Mouse (Mus musculus): Measurements from ENCODE around the gene Hcn3. TPM values are rescaled to one million over a fixed set of nuclear protein-coding genes. Genes with fewer than 3 reads are reported as not detected.

Hcn3 gene
- polyA plus RNA-seq, 1 experiment, result 4.7 TPM

DNA sequence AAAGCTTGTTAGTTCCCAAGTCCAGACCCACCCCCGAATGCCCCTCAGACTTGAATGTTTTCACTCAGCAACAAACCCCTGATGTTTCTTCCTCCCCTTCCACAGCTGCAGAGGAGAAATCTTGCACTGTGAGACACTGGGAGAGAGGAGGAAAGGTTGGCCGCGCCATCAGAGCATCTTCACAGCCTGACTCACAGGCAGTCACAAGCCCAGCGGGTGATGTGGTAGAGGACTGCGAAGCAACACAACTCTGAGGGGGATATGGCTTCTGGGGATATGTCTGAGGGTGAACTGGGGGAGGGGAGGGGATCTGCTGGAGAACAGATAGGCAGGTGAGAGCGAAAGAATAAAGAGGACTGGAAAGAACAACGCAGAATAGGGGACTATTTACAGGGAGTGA is 1.3 kb downstream of the Hcn3 start:
- no peak for TF ChIP-seq POLR2A (IDR thresholded peaks at IDR 0.05; ENCODE audit: insufficient read depth, low read length)
- TF ChIP-seq EP300 (IDR thresholded peaks at IDR 0.05; ENCODE audit: insufficient read depth, low read depth, low read length), result no peak
- TF ChIP-seq CTCF (IDR thresholded peaks at IDR 0.05; ENCODE audit: low read depth, low read length), result no peak
- H3K9ac ChIP-seq (ENCODE audit: low read depth, poor library complexity, severe bottlenecking), result no peak overlapping the region
- H3K4me3 ChIP-seq (ENCODE audit: low read depth, low read length), result no peak overlapping the region
- no peaks in the 10 kb centered on the region for H3K27me3 ChIP-seq (ENCODE audit: control insufficient read depth, insufficient read depth, low read length, poor library complexity, severe bottlenecking)
- peaks cover 2% of the 10 kb centered on the region for H3K4me1 ChIP-seq (ENCODE audit: control insufficient read depth, insufficient read depth, low read length)
- H3K36me3 ChIP-seq (ENCODE audit: control insufficient read depth, insufficient read depth, low read length, poor library complexity, severe bottlenecking), result no peaks in the 10 kb centered on the region
- H3K9me3 ChIP-seq (replicated peaks; ENCODE audit: control insufficient read depth, insufficient read depth, low read length, poor library complexity, severe bottlenecking), result no peaks in the 10 kb centered on the region
- H3K27ac ChIP-seq (ENCODE audit: insufficient read depth, low read length), result no peak overlapping the region

DNA sequence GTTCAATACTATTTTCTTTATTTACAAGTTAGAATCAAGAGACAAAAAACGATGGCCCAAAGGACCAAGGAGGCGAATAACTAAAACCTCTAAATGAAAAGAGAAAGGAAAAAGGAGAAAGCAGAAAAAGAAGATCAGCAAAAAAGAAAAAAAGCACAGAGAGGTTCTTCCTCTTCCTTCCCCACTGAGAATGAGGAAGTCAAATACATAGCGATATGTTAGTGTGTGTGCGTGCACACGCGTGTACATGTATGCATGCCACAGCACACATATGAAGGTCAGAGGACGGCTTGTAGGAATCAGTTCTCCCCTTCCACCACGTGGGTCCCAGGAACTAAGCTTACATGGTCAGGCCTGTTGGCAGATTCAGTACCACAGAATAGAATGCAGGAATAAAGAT is 3.0 kb downstream of the Hcn3 start:
- peaks cover 4% of the 10 kb centered on the region for H3K4me1 ChIP-seq (ENCODE audit: control insufficient read depth, insufficient read depth, low read length)
- H3K9me3 ChIP-seq (replicated peaks; ENCODE audit: control insufficient read depth, insufficient read depth, low read length, poor library complexity, severe bottlenecking), result no peaks in the 10 kb centered on the region
- TF ChIP-seq EP300 (IDR thresholded peaks at IDR 0.05; ENCODE audit: insufficient read depth, low read depth, low read length) (no peak), POLR2A (IDR thresholded peaks at IDR 0.05; ENCODE audit: insufficient read depth, low read length) (no peak), CTCF (IDR thresholded peaks at IDR 0.05; ENCODE audit: low read depth, low read length) (no peak)
- no peaks in the 10 kb centered on the region for H3K36me3 ChIP-seq (ENCODE audit: control insufficient read depth, insufficient read depth, low read length, poor library complexity, severe bottlenecking)
- H3K4me3 ChIP-seq (ENCODE audit: low read depth, low read length), result no peak overlapping the region
- H3K27ac ChIP-seq (ENCODE audit: insufficient read depth, low read length), result no peak overlapping the region
- H3K27me3 ChIP-seq (ENCODE audit: control insufficient read depth, insufficient read depth, low read length, poor library complexity, severe bottlenecking), result no peaks in the 10 kb centered on the region
- H3K9ac ChIP-seq (ENCODE audit: low read depth, poor library complexity, severe bottlenecking), result no peak overlapping the region

- Histone ChIP-seq H3K27ac (ENCODE audit: insufficient read depth, low read length) (no peak overlapping the region), H3K27me3 (ENCODE audit: control insufficient read depth, insufficient read depth, low read length, poor library complexity, severe bottlenecking) (no peaks in the 10 kb centered on the region), H3K4me3 (ENCODE audit: low read depth, low read length) (no peak overlapping the region; the same call in 1 of the 2 replicates), H3K9ac (ENCODE audit: low read depth, poor library complexity, severe bottlenecking) (no peak overlapping the region), H3K4me1 (ENCODE audit: control insufficient read depth, insufficient read depth, low read length) (peaks cover 3% of the 10 kb centered on the region), H3K36me3 (ENCODE audit: control insufficient read depth, insufficient read depth, low read length, poor library complexity, severe bottlenecking) (no peaks in the 10 kb centered on the region), H3K9me3 (replicated peaks; ENCODE audit: control insufficient read depth, insufficient read depth, low read length, poor library complexity, severe bottlenecking) (no peaks in the 10 kb centered on the region)
- TF ChIP-seq EP300 (IDR thresholded peaks at IDR 0.05; ENCODE audit: insufficient read depth, low read depth, low read length) (no peak), POLR2A (IDR thresholded peaks at IDR 0.05; ENCODE audit: insufficient read depth, low read length) (no peak), CTCF (IDR thresholded peaks at IDR 0.05; ENCODE audit: low read depth, low read length) (no peak)
Observed at GRCm38 (mm10) chr3:89152084-89152835, 7.7 kb downstream of the Hcn3 start.

DNA sequence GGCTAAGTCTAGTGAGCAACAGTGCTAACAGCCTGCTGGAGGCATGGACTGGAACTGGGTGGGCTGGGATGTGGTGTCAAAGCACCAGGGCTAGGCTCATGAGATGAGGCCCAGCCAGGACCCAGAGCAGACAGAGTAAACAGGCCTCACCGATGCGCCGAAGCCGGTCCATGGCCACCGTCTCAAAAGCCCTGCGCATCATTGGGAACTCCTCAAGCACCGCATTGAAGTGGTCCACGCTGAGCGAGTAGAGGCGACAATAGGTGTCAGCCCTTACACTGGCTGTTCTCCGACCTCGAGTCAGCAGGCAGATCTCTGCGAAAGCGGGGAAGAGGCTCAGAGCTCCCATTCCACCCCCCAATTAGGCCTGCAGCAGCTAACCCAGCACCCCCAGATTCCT is 11.4 kb downstream of the Hcn3 start:
- Histone ChIP-seq H3K9ac (ENCODE audit: low read depth, poor library complexity, severe bottlenecking) (peak overlapping the region; percentile 34; the same call in 1 of the 2 replicates), H3K27me3 (ENCODE audit: control insufficient read depth, insufficient read depth, low read length, poor library complexity, severe bottlenecking) (no peaks in the 10 kb centered on the region), H3K36me3 (ENCODE audit: control insufficient read depth, insufficient read depth, low read length, poor library complexity, severe bottlenecking) (no peaks in the 10 kb centered on the region), H3K9me3 (replicated peaks; ENCODE audit: control insufficient read depth, insufficient read depth, low read length, poor library complexity, severe bottlenecking) (no peaks in the 10 kb centered on the region), H3K4me1 (ENCODE audit: control insufficient read depth, insufficient read depth, low read length) (peaks cover 3% of the 10 kb centered on the region), H3K4me3 (ENCODE audit: low read depth, low read length) (no peak overlapping the region), H3K27ac (ENCODE audit: insufficient read depth, low read length) (no peak overlapping the region)
- TF ChIP-seq EP300 (IDR thresholded peaks at IDR 0.05; ENCODE audit: insufficient read depth, low read depth, low read length), result no peak
- no peak for TF ChIP-seq POLR2A (IDR thresholded peaks at IDR 0.05; ENCODE audit: insufficient read depth, low read length)
- no peak for TF ChIP-seq CTCF (IDR thresholded peaks at IDR 0.05; ENCODE audit: low read depth, low read length)

DNA sequence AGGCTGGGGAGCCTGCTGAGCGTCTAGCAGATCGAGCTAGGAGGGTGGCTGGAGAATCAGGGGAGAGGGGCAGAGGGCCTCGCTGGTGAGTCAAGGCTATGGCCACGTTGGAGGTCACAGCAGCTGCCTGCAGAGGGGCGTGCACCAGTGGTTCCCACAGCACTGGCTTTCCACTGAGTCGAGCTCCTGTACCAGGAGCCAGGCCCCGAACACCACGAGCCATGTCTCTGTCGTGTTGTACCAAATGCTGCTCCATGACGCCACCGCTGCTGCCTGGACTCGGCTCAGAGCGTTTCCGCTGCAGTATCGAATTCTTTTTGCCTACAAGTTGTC is 12.1 kb downstream of the Hcn3 start:
- peaks cover 3% of the 10 kb centered on the region for H3K4me1 ChIP-seq (ENCODE audit: control insufficient read depth, insufficient read depth, low read length)
- H3K27ac ChIP-seq (ENCODE audit: insufficient read depth, low read length), result no peak overlapping the region
- TF ChIP-seq POLR2A (IDR thresholded peaks at IDR 0.05; ENCODE audit: insufficient read depth, low read length) (no peak), CTCF (IDR thresholded peaks at IDR 0.05; ENCODE audit: low read depth, low read length) (no peak), EP300 (IDR thresholded peaks at IDR 0.05; ENCODE audit: insufficient read depth, low read depth, low read length) (no peak)
- H3K9me3 ChIP-seq (replicated peaks; ENCODE audit: control insufficient read depth, insufficient read depth, low read length, poor library complexity, severe bottlenecking), result no peaks in the 10 kb centered on the region
- no peaks in the 10 kb centered on the region for H3K36me3 ChIP-seq (ENCODE audit: control insufficient read depth, insufficient read depth, low read length, poor library complexity, severe bottlenecking)
- peak overlapping the region; percentile 57 for H3K4me3 ChIP-seq (ENCODE audit: low read depth, low read length)
- H3K27me3 ChIP-seq (ENCODE audit: control insufficient read depth, insufficient read depth, low read length, poor library complexity, severe bottlenecking), result no peaks in the 10 kb centered on the region
- H3K9ac ChIP-seq (ENCODE audit: low read depth, poor library complexity, severe bottlenecking), result peak overlapping the region; percentile 34

- Histone ChIP-seq H3K36me3 (ENCODE audit: control insufficient read depth, insufficient read depth, low read length, poor library complexity, severe bottlenecking) (no peaks in the 10 kb centered on the region), H3K9me3 (replicated peaks; ENCODE audit: control insufficient read depth, insufficient read depth, low read length, poor library complexity, severe bottlenecking) (no peaks in the 10 kb centered on the region), H3K27ac (ENCODE audit: insufficient read depth, low read length) (no peak overlapping the region), H3K27me3 (ENCODE audit: control insufficient read depth, insufficient read depth, low read length, poor library complexity, severe bottlenecking) (no peaks in the 10 kb centered on the region), H3K9ac (ENCODE audit: low read depth, poor library complexity, severe bottlenecking) (peak overlapping the region; percentile 34), H3K4me3 (ENCODE audit: low read depth, low read length) (peak overlapping the region; percentile 57), H3K4me1 (ENCODE audit: control insufficient read depth, insufficient read depth, low read length) (no peaks in the 10 kb centered on the region)
- TF ChIP-seq EP300 (IDR thresholded peaks at IDR 0.05; ENCODE audit: insufficient read depth, low read depth, low read length), result no peak
- no peak for TF ChIP-seq POLR2A (IDR thresholded peaks at IDR 0.05; ENCODE audit: insufficient read depth, low read length)
- no peak for TF ChIP-seq CTCF (IDR thresholded peaks at IDR 0.05; ENCODE audit: low read depth, low read length)
Observed at GRCm38 (mm10) chr3:89147101-89147978, 12.7 kb downstream of the Hcn3 start.
